25 mouse cellular contexts compared by ENCODE assay signal in the genomic region with DNA sequence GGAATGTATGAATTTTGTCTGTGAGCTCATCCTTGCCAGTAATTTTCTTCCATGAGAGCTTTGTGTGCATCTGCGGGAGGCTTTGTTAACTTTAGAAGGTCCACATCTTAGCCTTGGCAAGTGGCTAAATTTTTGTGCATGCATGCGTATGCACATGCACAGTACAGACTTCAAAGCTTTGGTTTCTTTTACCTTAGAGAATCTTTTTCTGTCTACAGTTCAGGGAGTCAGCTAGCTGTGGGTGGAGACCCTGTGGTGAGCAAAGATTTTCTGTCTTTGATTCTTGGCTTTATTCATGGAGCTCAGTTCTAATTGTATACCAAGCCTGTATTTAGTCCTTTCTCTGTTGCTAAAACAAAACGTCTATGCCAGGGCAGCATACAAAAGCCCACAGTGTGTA. TPM values are rescaled to one million over a fixed set of nuclear protein-coding genes. Genes with fewer than 3 reads are reported as not detected.
DNase-seq lines count a peak whose midpoint lies in the region; ATAC-seq and TF ChIP-seq lines count a peak whose summit lies in the region.
"Had no signal": no experiment of that assay in that cellular context is flagged by ENCODE, and none has a peak within 500 bp of the region (broad histone marks: within the 10 kb centered on the region; RNA-seq: fewer than 3 reads in every experiment).

No protein-coding gene starts in this region.

- peaks cover 17% of the 10 kb centered on the region for H3K36me3 ChIP-seq in forebrain, embryonic 13.5 days (ENCODE audit: poor library complexity, severe bottlenecking)
- H3K36me3 ChIP-seq in forebrain, postnatal 0 days (ENCODE audit: insufficient read depth): peaks cover 10% of the 10 kb centered on the region
- no peaks in the 10 kb centered on the region for H3K36me3 ChIP-seq in intestine, postnatal 0 days (ENCODE audit: control insufficient read depth, insufficient read depth)
- H3K36me3 ChIP-seq: embryonic facial prominence, embryonic 12.5 days; hindbrain, embryonic 12.5 days had no signal

- peak overlapping the region; percentile 10 for H3K27ac ChIP-seq in forebrain, embryonic 13.5 days
- H3K27ac ChIP-seq in forebrain, postnatal 0 days (ENCODE audit: low read depth, low read length): no peak overlapping the region
- no peak overlapping the region for H3K27ac ChIP-seq in intestine, postnatal 0 days (ENCODE audit: low read depth, low read length)
- H3K27ac ChIP-seq: embryonic facial prominence, embryonic 12.5 days; gastrocnemius, adult 2 months; hindbrain, embryonic 12.5 days; hindbrain, embryonic 15.5 days had no signal

- no peak overlapping the region for H3K4me3 ChIP-seq in forebrain, embryonic 13.5 days
- H3K4me3 ChIP-seq in forebrain, postnatal 0 days (ENCODE audit: low read depth, low read length): no peak overlapping the region
- no peak overlapping the region for H3K4me3 ChIP-seq in intestine, postnatal 0 days (ENCODE audit: low read depth, low read length)
- H3K4me3 ChIP-seq: embryonic facial prominence, embryonic 12.5 days; gastrocnemius, adult 2 months; hindbrain, embryonic 12.5 days; hindbrain, embryonic 15.5 days had no signal

- no peak overlapping the region for H3K9ac ChIP-seq in forebrain, embryonic 13.5 days
- H3K9ac ChIP-seq in forebrain, postnatal 0 days: no peak overlapping the region
- H3K9ac ChIP-seq in intestine, postnatal 0 days (ENCODE audit: low read depth, low read length): no peak overlapping the region
- H3K9ac ChIP-seq: embryonic facial prominence, embryonic 12.5 days; hindbrain, embryonic 12.5 days; hindbrain, embryonic 15.5 days had no signal

- TF ChIP-seq CTCF in forebrain, postnatal 0 days (IDR thresholded peaks at IDR 0.05; ENCODE audit: low read depth): no peak
- no peak for TF ChIP-seq CTCF in intestine, postnatal 0 days (IDR thresholded peaks at IDR 0.05; ENCODE audit: low read depth)

- no peak overlapping the region for H3K4me2 ChIP-seq in forebrain, embryonic 13.5 days
- H3K4me2 ChIP-seq in forebrain, postnatal 0 days (ENCODE audit: low read depth): no peak overlapping the region
- no peak overlapping the region for H3K4me2 ChIP-seq in intestine, postnatal 0 days (replicated peaks; ENCODE audit: low read depth)
- H3K4me2 ChIP-seq: embryonic facial prominence, embryonic 12.5 days; heart, embryonic 11.5 days; hindbrain, embryonic 12.5 days; hindbrain, embryonic 15.5 days had no signal

- H3K4me1 ChIP-seq in forebrain, embryonic 13.5 days: peaks cover 33% of the 10 kb centered on the region
- peaks cover 9% of the 10 kb centered on the region; the same call in 1 of the 2 replicates for H3K4me1 ChIP-seq in forebrain, postnatal 0 days (ENCODE audit: insufficient read depth)
- H3K4me1 ChIP-seq in intestine, postnatal 0 days (replicated peaks; ENCODE audit: control insufficient read depth, insufficient read depth, low read length): 0 out of 2 replicates have a peak, but pooled peaks cover 5% of the 10 kb centered on the region
- H3K4me1 ChIP-seq: embryonic facial prominence, embryonic 12.5 days had no signal

- H3K27me3 ChIP-seq in forebrain, embryonic 13.5 days: no peaks in the 10 kb centered on the region
- no peaks in the 10 kb centered on the region for H3K27me3 ChIP-seq in forebrain, postnatal 0 days (ENCODE audit: insufficient read depth, low read length)
- H3K27me3 ChIP-seq in intestine, postnatal 0 days (replicated peaks; ENCODE audit: control insufficient read depth, insufficient read depth, low read length): no peaks in the 10 kb centered on the region
- H3K27me3 ChIP-seq: embryonic facial prominence, embryonic 12.5 days; hindbrain, embryonic 12.5 days; hindbrain, embryonic 15.5 days had no signal

- DNase-seq in forebrain, postnatal 0 days: no peak
- no peak for DNase-seq in frontal cortex, postnatal 36 days (ENCODE audit: low spot score in 2 of 2)
- peak; percentile 98 for DNase-seq in Muller cell, postnatal 12 days (ENCODE audit: inconsistent ontology term)
- peak; percentile 32 for DNase-seq in brain, adult 2 months (ENCODE audit: low read depth, low spot score)
- no peak for DNase-seq in cerebellum, postnatal 4 days (ENCODE audit: low spot score in 2 of 2)
- DNase-seq: adrenal gland, postnatal 10 days; adrenal gland, postnatal 36 days; cerebellum, adult 11-12 months; cerebellum, adult 8-10 months; cerebellum, postnatal 10 days; cerebellum, postnatal 36 days; gastrocnemius, adult 2 months; gastrocnemius, postnatal 14 days; heart, adult 11 months; kidney, adult 11 months; kidney, adult 8-10 months had no signal

- 38% methylated on average over 3 of the region's 3 CpGs for WGBS in forebrain, embryonic 13.5 days
- WGBS in forebrain, postnatal 0 days: 19% methylated on average over 3 of the region's 3 CpGs
- 84% methylated on average over 3 of the region's 3 CpGs for WGBS in intestine, postnatal 0 days

- H3K9me3 ChIP-seq in forebrain, embryonic 13.5 days (replicated peaks): no peaks in the 10 kb centered on the region
- no peaks in the 10 kb centered on the region for H3K9me3 ChIP-seq in forebrain, postnatal 0 days (ENCODE audit: low read length)
- no peaks in the 10 kb centered on the region for H3K9me3 ChIP-seq in intestine, postnatal 0 days (ENCODE audit: control insufficient read depth)
- H3K9me3 ChIP-seq: embryonic facial prominence, embryonic 12.5 days; hindbrain, embryonic 12.5 days; hindbrain, embryonic 15.5 days had no signal

- no peak; the same call in 1 of the 2 replicates for ATAC-seq in forebrain, embryonic 13.5 days
- no peak for ATAC-seq in forebrain, postnatal 0 days
- ATAC-seq in frontal cortex, adult (ENCODE audit: low TSS enrichment): peak; percentile 13; the same call in 1 of the 2 replicates
- ATAC-seq in intestine, postnatal 0 days: no peak
- ATAC-seq: activated CD4-positive, CD25-positive, alpha-beta regulatory T cell, adult 4 months; CD4-positive, CD25-positive, alpha-beta regulatory T cell, adult 4 months had no signal

RNA-seq across cellular contexts. Expression of a gene that starts 56.0 kb away (rescaled TPM):
- 121 and 128 TPM in 2 replicates for polyA plus RNA-seq in forebrain, embryonic 13.5 days (2015; fragmentation: Nextera tagmentation; extraction: Ambion mirVana)
- total RNA-seq in forebrain, postnatal 0 days (2014; rRNA removed): 56.6 and 108 TPM in 2 replicates
- 99.0 and 150 TPM in 2 replicates for polyA plus RNA-seq in forebrain, postnatal 0 days (2015; fragmentation: Nextera tagmentation; extraction: Ambion mirVana)
- 62.8 and 69.8 TPM in 2 replicates for polyA plus RNA-seq in intestine, postnatal 0 days (2015; fragmentation: Nextera tagmentation; extraction: Ambion mirVana)

Comparison
In these comparisons a context has a peak if more than half of its experiments do, and no peak if none do; other contexts are left out.
1. DNase-seq: peak in Muller cell, postnatal 12 days (single experiment) and brain, adult 2 months (single experiment); none in forebrain, postnatal 0 days (single experiment), frontal cortex, postnatal 36 days (0 of 2) and cerebellum, postnatal 4 days (0 of 2).